Mouse (Mus musculus): ENCODE data around the gene Stk10. TPM values are rescaled to one million over a fixed set of nuclear protein-coding genes. Genes with fewer than 3 reads are reported as not detected.

Stk10 gene
- polyA plus RNA-seq, 1 experiment from 2014 or later: 2.8 TPM

- H3K27ac ChIP-seq (replicated peaks): no peak overlapping the region
Observed at GRCm38 (mm10) chr11:32650236-32650749, 117.2 kb downstream of the Stk10 start.

GRCm38 (mm10) chr11:32650893-32651590 lies 117.9 kb downstream of the Stk10 start:
- Histone ChIP-seq H3K27ac (replicated peaks) (no peak overlapping the region), H3K27me3 (no peaks in the 10 kb centered on the region), H3K9ac (no peak overlapping the region), H3K9me3 (no peaks in the 10 kb centered on the region), H3K4me1 (replicated peaks) (peaks cover 7% of the 10 kb centered on the region; the same call in 1 of the 2 replicates), H3K4me3 (no peak overlapping the region), H3K4me2 (no peak overlapping the region), H3K36me3 (no peaks in the 10 kb centered on the region)
- ATAC-seq (ENCODE audit: low FRiP score, low read depth): no peak
- WGBS: 73% methylated on average over 7 of the region's 7 CpGs

More at GRCm38 (mm10) chr11:32650236-32650749, 117.2 kb downstream of the Stk10 start:
- no peak overlapping the region for H3K9ac ChIP-seq
- no peaks in the 10 kb centered on the region for H3K27me3 ChIP-seq
- H3K4me1 ChIP-seq (replicated peaks): peaks cover 7% of the 10 kb centered on the region; the same call in 1 of the 2 replicates
- H3K4me2 ChIP-seq: no peak overlapping the region
- no peaks in the 10 kb centered on the region for H3K9me3 ChIP-seq
- no peak for ATAC-seq (ENCODE audit: low FRiP score, low read depth)
- no peaks in the 10 kb centered on the region for H3K36me3 ChIP-seq
- no peak overlapping the region for H3K4me3 ChIP-seq

- H3K27ac ChIP-seq (replicated peaks): no peak overlapping the region
- H3K9ac ChIP-seq: no peak overlapping the region
- no peak for ATAC-seq (ENCODE audit: low FRiP score, low read depth)
- H3K4me2 ChIP-seq: no peak overlapping the region
- H3K9me3 ChIP-seq: no peaks in the 10 kb centered on the region
- 91% methylated on average over 1 of the region's 1 CpGs for WGBS
- H3K4me1 ChIP-seq (replicated peaks): peaks cover 7% of the 10 kb centered on the region; the same call in 1 of the 2 replicates
- H3K4me3 ChIP-seq: no peak overlapping the region
- H3K27me3 ChIP-seq: no peaks in the 10 kb centered on the region
- no peaks in the 10 kb centered on the region for H3K36me3 ChIP-seq
Observed at GRCm38 (mm10) chr11:32651723-32652122, 118.6 kb downstream of the Stk10 start.

GRCm38 (mm10) chr11:32662082-32662656 lies 129.1 kb downstream of the Stk10 start:
- Histone ChIP-seq H3K27ac (replicated peaks) (no peak overlapping the region), H3K4me3 (no peak overlapping the region), H3K9me3 (no peaks in the 10 kb centered on the region), H3K36me3 (no peaks in the 10 kb centered on the region), H3K27me3 (no peaks in the 10 kb centered on the region), H3K9ac (no peak overlapping the region), H3K4me1 (replicated peaks) (0 out of 2 replicates have a peak, but pooled peaks cover 6% of the 10 kb centered on the region), H3K4me2 (no peak overlapping the region)
- ATAC-seq (ENCODE audit: low FRiP score, low read depth): no peak
- WGBS: 89% methylated on average over 1 of the region's 1 CpGs

- 88% methylated on average over 3 of the region's 3 CpGs for WGBS
- no peak overlapping the region for H3K4me3 ChIP-seq
- no peak overlapping the region for H3K4me2 ChIP-seq
Observed at GRCm38 (mm10) chr11:32665639-32666038, 132.5 kb downstream of the Stk10 start.

GRCm38 (mm10) chr11:32666983-32667382 lies 133.9 kb downstream of the Stk10 start:
- Histone ChIP-seq H3K27me3 (no peaks in the 10 kb centered on the region), H3K9ac (no peak overlapping the region), H3K9me3 (no peaks in the 10 kb centered on the region), H3K36me3 (no peaks in the 10 kb centered on the region), H3K4me3 (no peak overlapping the region), H3K4me1 (replicated peaks) (no peaks in the 10 kb centered on the region; the same call in 1 of the 2 replicates), H3K4me2 (no peak overlapping the region), H3K27ac (replicated peaks) (no peak overlapping the region)
- ATAC-seq (ENCODE audit: low FRiP score, low read depth): no peak

More at GRCm38 (mm10) chr11:32665639-32666038, 132.5 kb downstream of the Stk10 start:
- Histone ChIP-seq H3K36me3 (no peaks in the 10 kb centered on the region), H3K9me3 (no peaks in the 10 kb centered on the region), H3K9ac (no peak overlapping the region), H3K4me1 (replicated peaks) (no peaks in the 10 kb centered on the region; the same call in 1 of the 2 replicates), H3K27ac (replicated peaks) (no peak overlapping the region), H3K27me3 (no peaks in the 10 kb centered on the region)
- ATAC-seq (ENCODE audit: low FRiP score, low read depth): no peak

GRCm38 (mm10) chr11:32671480-32671879 lies 138.4 kb downstream of the Stk10 start:
- H3K36me3 ChIP-seq: no peaks in the 10 kb centered on the region
- no peaks in the 10 kb centered on the region for H3K27me3 ChIP-seq
- no peak for ATAC-seq (ENCODE audit: low FRiP score, low read depth)
- H3K4me2 ChIP-seq: no peak overlapping the region
- H3K27ac ChIP-seq (replicated peaks): no peak overlapping the region
- peaks cover under 1% of the 10 kb centered on the region for H3K4me1 ChIP-seq (replicated peaks)
- H3K9ac ChIP-seq: no peak overlapping the region
- no peak overlapping the region for H3K4me3 ChIP-seq
- no peaks in the 10 kb centered on the region for H3K9me3 ChIP-seq
- 94% methylated on average over 4 of the region's 4 CpGs for whole genome bisulfite sequencing

Other genes starting within 250 kb of the Stk10 start
- 2,663 and 3,254 TPM in 2 replicates for gene Hba-a1, start 249.8 kb upstream of the Stk10 start, polyA plus RNA-seq (2015; fragmentation: Nextera tagmentation; extraction: Ambion mirVana)
- gene Hbq1b, start 246.3 kb upstream of the Stk10 start, polyA plus RNA-seq (2015; fragmentation: Nextera tagmentation; extraction: Ambion mirVana): 0.51 and 0.95 TPM in 2 replicates
- gene Hba-a2, start 236.8 kb upstream of the Stk10 start, polyA plus RNA-seq (2015; fragmentation: Nextera tagmentation; extraction: Ambion mirVana): 6,860 and 8,722 TPM in 2 replicates
- 0.83 and 2.3 TPM in 2 replicates for gene Hbq1a, start 233.2 kb upstream of the Stk10 start, polyA plus RNA-seq (2015; fragmentation: Nextera tagmentation; extraction: Ambion mirVana)
- gene Sh3pxd2b, start 185.5 kb upstream of the Stk10 start, polyA plus RNA-seq (2015; fragmentation: Nextera tagmentation; extraction: Ambion mirVana): 20.8 and 21.1 TPM in 2 replicates
- gene Ubtd2, start 77.9 kb upstream of the Stk10 start, polyA plus RNA-seq (2015; fragmentation: Nextera tagmentation; extraction: Ambion mirVana): 46.6 and 46.9 TPM in 2 replicates
- 0.25 and 0.63 TPM in 2 replicates for gene Efcab9, start 1.2 kb upstream of the Stk10 start, polyA plus RNA-seq (2015; fragmentation: Nextera tagmentation; extraction: Ambion mirVana)
- 115 and 117 TPM in 2 replicates for gene Fbxw11, start 109.4 kb downstream of the Stk10 start, polyA plus RNA-seq (2015; fragmentation: Nextera tagmentation; extraction: Ambion mirVana)

Data from hindbrain, embryonic 15.5 days (tissue).